Mouse (Mus musculus): ENCODE data around the gene Ccdc88c. TPM values are rescaled to one million over a fixed set of nuclear protein-coding genes. Genes with fewer than 3 reads are reported as not detected.
A peak's percentile ranks its signal among the peaks of the same experiment; 100 is the strongest.

The Ccdc88c gene
- total RNA-seq, 4 experiments from 2014 or later = 30.2 to 38.8 (median 34.7) TPM

- no peak for DNase-seq (ENCODE audit: low spot score in 2 of 2)
Measured at GRCm38 (mm10) chr12:100969808-100970207, 59.0 kb downstream of the Ccdc88c start.

- DNase-seq (ENCODE audit: low spot score in 2 of 2) = no peak
Measured at GRCm38 (mm10) chr12:100967383-100967782, 61.5 kb downstream of the Ccdc88c start.

- DNase-seq (ENCODE audit: low spot score in 2 of 2) = no peak
Measured at GRCm38 (mm10) chr12:100966253-100966652, 62.6 kb downstream of the Ccdc88c start.

- DNase-seq (ENCODE audit: low spot score in 2 of 2) = no peak
Measured at GRCm38 (mm10) chr12:100965298-100965697, 63.6 kb downstream of the Ccdc88c start.

- DNase-seq (ENCODE audit: low spot score in 2 of 2) = no peak
Measured at GRCm38 (mm10) chr12:100958621-100959592, 69.9 kb downstream of the Ccdc88c start.

- DNase-seq (ENCODE audit: low spot score in 2 of 2) = peak in 1 of 2 experiments; percentile 74
Measured at GRCm38 (mm10) chr12:100958006-100958405, 70.8 kb downstream of the Ccdc88c start.

GRCm38 (mm10) chr12:100957257-100957656, 71.6 kb downstream of the Ccdc88c start:
- DNase-seq (ENCODE audit: low spot score in 2 of 2) = no peak

GRCm38 (mm10) chr12:100956825-100957224, 72.0 kb downstream of the Ccdc88c start:
- no peak for DNase-seq (ENCODE audit: low spot score in 2 of 2)

GRCm38 (mm10) chr12:100956028-100956427, 72.8 kb downstream of the Ccdc88c start:
- no peak for DNase-seq (ENCODE audit: low spot score in 2 of 2)

GRCm38 (mm10) chr12:100953926-100954325, 74.9 kb downstream of the Ccdc88c start:
- DNase-seq (ENCODE audit: low spot score in 2 of 2) = no peak

GRCm38 (mm10) chr12:100952193-100952931, 76.5 kb downstream of the Ccdc88c start:
- DNase-seq (ENCODE audit: low spot score in 2 of 2) = peak; percentile 47 to 80

GRCm38 (mm10) chr12:100949146-100949545, 79.7 kb downstream of the Ccdc88c start:
- no peak for DNase-seq (ENCODE audit: low spot score in 2 of 2)

GRCm38 (mm10) chr12:100948021-100948420, 80.8 kb downstream of the Ccdc88c start:
- no peak for DNase-seq (ENCODE audit: low spot score in 2 of 2)

GRCm38 (mm10) chr12:100945948-100946347, 82.9 kb downstream of the Ccdc88c start:
- DNase-seq (ENCODE audit: low spot score in 2 of 2) = no peak

GRCm38 (mm10) chr12:100945501-100945900, 83.4 kb downstream of the Ccdc88c start:
- no peak for DNase-seq (ENCODE audit: low spot score in 2 of 2)

- DNase-seq (ENCODE audit: low spot score in 2 of 2) = no peak
Measured at GRCm38 (mm10) chr12:100944921-100945336, 83.9 kb downstream of the Ccdc88c start.

- no peak for DNase-seq (ENCODE audit: low spot score in 2 of 2)
Measured at GRCm38 (mm10) chr12:100943146-100943545, 85.7 kb downstream of the Ccdc88c start.

GRCm38 (mm10) chr12:100941361-100941760, 87.5 kb downstream of the Ccdc88c start:
- DNase-seq (ENCODE audit: low spot score in 2 of 2) = no peak

- no peak for DNase-seq (ENCODE audit: low spot score in 2 of 2)
Measured at GRCm38 (mm10) chr12:100937441-100938360, 91.2 kb downstream of the Ccdc88c start.

GRCm38 (mm10) chr12:100936737-100937136, 92.1 kb downstream of the Ccdc88c start:
- DNase-seq (ENCODE audit: low spot score in 2 of 2) = no peak

GRCm38 (mm10) chr12:100936116-100936515, 92.7 kb downstream of the Ccdc88c start:
- peak; percentile 54 to 78 for DNase-seq (ENCODE audit: low spot score in 2 of 2)

Data from layer of hippocampus, adult 8-10 months (tissue).